Mouse (Mus musculus) ES-E14 (cell line): Measurements from ENCODE around the gene Asns. TPM values are rescaled to one million over a fixed set of nuclear protein-coding genes. Genes with fewer than 3 reads are reported as not detected.
A peak's percentile ranks its signal among the peaks of the same experiment; 100 is the strongest.

Experiments used
- DNase-seq: peaks from one replicate; pipeline ENCODE4 v3.0.0-alpha.2; 2013; ENCODE audit warnings: low read depth, low spot score
- H3K27ac ChIP-seq: 2 replicates; pipeline ENCODE4 v1.5.1; 2012; ENCODE audit warnings: low read depth, mild to moderate bottlenecking, low read length, moderate library complexity, mixed read lengths; ENCODE audit not compliant: poor library complexity, insufficient read depth, severe bottlenecking
- H3K36me3 ChIP-seq: 2 replicates; pipeline ENCODE4 v1.6.1; 2012; ENCODE audit warnings: mild to moderate bottlenecking, low read length, moderate library complexity, mixed read lengths; ENCODE audit not compliant: control insufficient read depth, poor library complexity, insufficient read depth, severe bottlenecking
- H3K4me1 ChIP-seq, 2 experiments: fragments of 150-350 bp in 1 of 2; sonication (generic) in 1 of 2; 2 replicates each; pipeline ENCODE4 v1.6.1; 2012; ENCODE audit warnings: low read length in 2 of 2, mild to moderate bottlenecking in 1 of 2, mixed read lengths in 1 of 2; ENCODE audit not compliant: control insufficient read depth in 2 of 2, insufficient read depth in 2 of 2, poor library complexity in 1 of 2
- H3K4me3 ChIP-seq, 2 experiments: fragments of 150-350 bp in 1 of 2; sonication (generic) in 1 of 2; 2 replicates each; pipeline ENCODE4 v1.5.1; 2012; ENCODE audit warnings: low read length in 2 of 2, low read depth in 1 of 2, mild to moderate bottlenecking in 1 of 2, mixed read lengths in 1 of 2; ENCODE audit not compliant: insufficient read depth in 1 of 2, poor library complexity in 1 of 2, severe bottlenecking in 1 of 2
- H3K9ac ChIP-seq: 2 replicates; pipeline ENCODE4 v1.6.1; 2012; ENCODE audit warnings: low read depth, mild to moderate bottlenecking, low read length, mixed read lengths; ENCODE audit not compliant: poor library complexity, insufficient read depth, severe bottlenecking
- H3K9me3 ChIP-seq: fragments of 150-350 bp; sonication (generic); 2 replicates; pipeline ENCODE4 v1.6.1; 2012; ENCODE audit warnings: low read depth, mild to moderate bottlenecking, low read length; ENCODE audit not compliant: control insufficient read depth, insufficient read depth
- CHD2 ChIP-seq: IDR thresholded peaks from 2 replicates; pipeline ENCODE4 v1.6.1; 2014; ENCODE audit warnings: mild to moderate bottlenecking, low read depth, low read length, inconsistent platforms
- HCFC1 ChIP-seq: IDR thresholded peaks from 2 replicates; pipeline ENCODE4 v1.6.1; 2012; ENCODE audit warnings: low read length, inconsistent platforms, borderline replicate concordance; ENCODE audit not compliant: insufficient read depth
- MAFK ChIP-seq: IDR thresholded peaks from 2 replicates; pipeline ENCODE4 v1.6.1; 2014; ENCODE audit warnings: mild to moderate bottlenecking, low read depth, low read length, inconsistent platforms; ENCODE audit not compliant: insufficient read depth
- ZC3H11A ChIP-seq: IDR thresholded peaks from 2 replicates; pipeline ENCODE4 v1.6.1; 2012; ENCODE audit warnings: low read depth, mild to moderate bottlenecking, inconsistent platforms, low read length, borderline replicate concordance
- ZNF384 ChIP-seq: IDR thresholded peaks from 2 replicates; pipeline ENCODE4 v1.6.1; 2012; ENCODE audit warnings: low read depth, low read length, inconsistent platforms
- in situ Hi-C, 2 experiments: fragments of 600-800 bp; cut with MboI; formaldehyde crosslinking; loops; one replicate each; pipeline ENCODE4 v1.15.1; 2025; ENCODE audit warnings: low sequenced_read_pairs in 2 of 2, inconsistent platforms in 1 of 2; ENCODE audit not compliant: unreplicated experiment in 2 of 2
- total RNA-seq: library from RNA; depleted of rRNA; stranded (reverse); fragments of 300-350 nt; gene quantifications from 2 replicates; pipeline ENCODE4 v1.2.3, GENCODE M21; 2012

Asns gene
- total RNA-seq, 1 experiment: 241 TPM

DNA sequence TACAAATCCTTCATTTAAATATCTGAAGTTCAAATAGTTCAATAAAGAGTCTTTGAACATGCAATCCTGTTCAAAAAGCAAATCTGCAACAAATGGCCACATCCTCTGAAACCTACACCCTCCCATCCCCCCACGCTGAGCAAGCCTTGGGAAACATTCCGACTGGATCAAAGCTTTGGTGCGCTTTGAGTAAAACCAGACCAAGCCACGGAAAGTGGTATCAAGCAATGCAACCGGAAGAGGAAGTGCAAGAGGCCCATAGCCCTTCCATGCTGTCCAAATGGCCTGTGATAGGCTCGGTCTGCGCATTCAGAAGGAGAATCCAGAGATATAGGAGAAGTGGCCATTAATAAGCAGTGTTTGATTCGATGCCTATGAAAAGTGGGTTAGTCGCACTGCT, 2.6 kb downstream of the Asns start:
- DNase-seq: no peak
- H3K4me3 ChIP-seq: peak overlapping the region; percentile 56 to 100

DNA sequence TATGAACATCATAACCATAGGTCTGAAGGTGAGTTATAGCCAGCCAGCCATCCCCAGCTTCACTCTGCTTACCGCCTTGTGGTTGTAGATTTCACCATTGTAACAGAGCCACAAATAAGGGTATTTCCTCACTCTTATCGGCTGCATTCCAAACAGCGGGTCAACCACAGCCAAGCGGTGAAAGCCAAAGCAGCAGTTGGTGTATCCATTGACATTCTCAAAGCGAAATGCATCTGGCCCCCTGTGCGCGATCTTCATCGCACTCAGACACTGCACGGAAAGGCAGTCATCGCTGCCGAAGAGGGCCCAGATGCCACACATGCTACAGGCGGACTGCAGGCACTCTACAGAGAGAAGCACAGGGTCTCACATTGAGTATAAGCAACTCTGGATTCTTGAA, 3.9 kb downstream of the Asns start:
- H3K4me1 ChIP-seq: peaks cover 10 to 13% of the 10 kb centered on the region in 2 experiments
- H3K4me3 ChIP-seq: peak overlapping the region; percentile 38 to 42
- no peak overlapping the region for H3K27ac ChIP-seq
- no peaks in the 10 kb centered on the region for H3K9me3 ChIP-seq
- TF ChIP-seq CHD2: no peak
- no peak for TF ChIP-seq HCFC1
- no peak for TF ChIP-seq ZNF384
- no peak for TF ChIP-seq ZC3H11A
- TF ChIP-seq MAFK: no peak
- 0 out of 2 replicates have a peak overlapping the region, but pooled peaks have one; percentile 44 for H3K9ac ChIP-seq
- in situ Hi-C loops: no loop called here
- no peak for DNase-seq
- H3K36me3 ChIP-seq: peaks cover 10% of the 10 kb centered on the region

More for the DNA sequence above, 2.6 kb downstream of the Asns start:
- TF ChIP-seq ZNF384 (no peak), MAFK (no peak), ZC3H11A (no peak), HCFC1 (0 out of 2 replicates have a peak, but pooled peaks have one; percentile 9), CHD2 (peak; percentile 88)
- in situ Hi-C loops: no loop called here
- Histone ChIP-seq H3K9ac (peak overlapping the region; percentile 26), H3K9me3 (no peaks in the 10 kb centered on the region), H3K27ac (no peak overlapping the region), H3K36me3 (peaks cover 5% of the 10 kb centered on the region; the same call in 1 of the 2 replicates), H3K4me1 (peaks cover 10 to 19% of the 10 kb centered on the region in 2 experiments)

DNA sequence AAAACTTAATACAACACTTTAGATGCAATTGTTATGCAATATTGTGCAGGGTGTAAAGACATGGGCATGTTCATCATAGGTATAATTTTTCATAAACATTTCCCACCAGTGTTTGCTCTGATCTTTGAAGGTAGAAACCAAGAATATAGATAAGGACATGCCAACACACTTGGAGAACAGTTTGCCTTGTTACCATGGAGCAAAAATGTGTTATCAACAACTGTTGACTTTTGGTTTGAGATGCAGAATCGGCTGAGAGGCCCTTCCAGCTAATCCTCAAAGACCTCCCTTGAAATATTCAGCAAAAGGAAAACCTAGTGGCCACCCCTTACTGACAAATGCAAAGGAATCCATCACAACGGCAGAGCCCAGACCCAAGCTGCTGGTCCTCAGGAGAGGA, 7.0 kb downstream of the Asns start:
- no peak overlapping the region for H3K9ac ChIP-seq
- no peak for TF ChIP-seq ZNF384
- no peak for TF ChIP-seq MAFK
- TF ChIP-seq ZC3H11A: no peak
- no peak for TF ChIP-seq CHD2
- no peak for TF ChIP-seq HCFC1
- no peak overlapping the region for H3K27ac ChIP-seq
- peaks cover 23% of the 10 kb centered on the region for H3K36me3 ChIP-seq
- no peaks in the 10 kb centered on the region for H3K9me3 ChIP-seq
- H3K4me1 ChIP-seq: peaks cover 7 to 9% of the 10 kb centered on the region in 2 experiments; a peak in 3 of 4 replicates
- H3K4me3 ChIP-seq: no peak overlapping the region
- DNase-seq: no peak
- in situ Hi-C loops: no loop called here

DNA sequence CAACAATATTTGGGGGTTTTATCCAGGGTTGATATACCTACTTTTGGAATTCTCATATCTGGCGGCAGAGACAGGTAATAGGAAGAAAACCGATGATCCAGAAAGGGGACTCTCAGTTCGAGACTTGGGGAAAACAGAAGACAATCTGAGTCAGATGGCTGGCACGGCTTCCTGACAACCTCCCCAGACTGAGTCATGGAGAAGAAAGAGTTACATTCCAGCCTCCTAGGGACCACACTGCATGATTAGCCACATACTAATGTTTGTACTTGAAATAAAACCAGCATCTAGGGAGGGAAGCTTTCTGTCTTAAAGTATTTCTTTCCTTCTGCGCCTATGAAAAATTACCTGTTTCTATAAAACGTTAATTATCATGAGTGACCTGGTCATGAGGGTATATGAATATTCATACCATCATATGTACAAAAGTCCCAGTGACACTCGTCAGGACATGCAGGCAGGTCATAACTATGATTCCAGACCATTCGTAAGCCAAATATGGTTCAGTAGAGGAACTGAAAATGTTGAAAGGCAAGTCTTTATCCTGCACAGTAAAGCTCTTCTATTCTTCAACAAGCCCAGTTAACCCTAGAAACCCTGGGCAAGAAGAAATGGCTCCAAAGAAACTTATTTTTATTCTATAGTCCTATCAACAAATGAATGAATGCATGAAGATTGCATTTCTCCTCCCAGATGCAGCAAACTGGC, 16.7 kb downstream of the Asns start:
- no peak for TF ChIP-seq ZNF384
- no peak for TF ChIP-seq ZC3H11A
- no peak for TF ChIP-seq CHD2
- no peak for TF ChIP-seq HCFC1
- TF ChIP-seq MAFK: no peak
- peaks cover 33% of the 10 kb centered on the region for H3K36me3 ChIP-seq
- DNase-seq: no peak
- H3K27ac ChIP-seq: no peak overlapping the region
- H3K9ac ChIP-seq: no peak overlapping the region
- H3K4me1 ChIP-seq: no peaks in the 10 kb centered on the region
- in situ Hi-C loops: no loop called here
- H3K9me3 ChIP-seq: no peaks in the 10 kb centered on the region
- no peak overlapping the region for H3K4me3 ChIP-seq
